Mouse (Mus musculus) CH12F3 (cell line): ENCODE measurements around the gene Kdelr1.

Source experiments
- in situ Hi-C: fragments of 300-500 bp; cut with MboI; formaldehyde crosslinking; loops from 2 replicates; pipeline ENCODE4 v1.14.3; 2020; ENCODE audit warnings: low sequenced_read_pairs

The Kdelr1 gene

DNA sequence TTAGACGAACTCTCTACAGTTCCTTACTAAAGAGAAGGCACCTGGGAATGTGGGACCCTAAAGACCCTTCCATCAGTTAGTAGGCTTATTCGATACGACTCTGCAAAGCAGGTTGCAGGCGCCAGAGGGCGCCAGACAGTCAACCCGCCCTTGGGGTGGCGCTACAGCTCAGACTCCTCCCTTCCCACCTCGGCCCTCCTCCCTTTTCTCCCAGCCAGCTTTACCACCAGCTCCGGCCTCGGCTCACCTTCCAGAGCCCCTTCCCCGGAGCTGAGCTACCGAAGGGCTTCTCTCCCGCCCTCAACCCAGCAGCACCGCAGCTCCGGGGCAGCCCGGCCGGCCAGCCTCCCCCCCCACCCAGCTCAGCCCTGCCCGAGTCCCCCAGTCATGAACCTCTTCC lies at the start of gene Kdelr1:
Gene Kdelr1, plus strand, starts transcription at position 149 of the 400 bp plus-strand sequence.
- in situ Hi-C loops: no loop called here

DNA sequence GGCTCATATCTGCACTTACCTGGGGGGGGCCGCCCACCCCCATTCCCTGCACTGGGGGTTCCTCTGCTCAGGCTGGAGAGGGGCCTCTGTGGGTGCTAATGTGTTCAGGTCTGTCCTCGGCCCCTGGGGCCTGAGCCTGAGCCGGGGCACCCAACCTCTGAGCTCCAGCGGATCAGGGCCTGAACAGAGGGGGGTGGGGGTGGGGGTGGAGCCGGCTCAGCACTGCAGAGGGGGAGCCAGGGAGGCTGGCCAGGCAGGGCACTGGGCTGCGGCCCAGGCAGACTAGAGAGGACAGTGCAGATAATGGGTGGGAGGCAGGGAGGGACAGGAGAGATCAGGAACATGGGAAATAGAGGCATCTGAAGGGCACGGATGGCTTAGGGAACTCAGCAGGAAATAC lies 48.0 kb upstream of the Kdelr1 start, which contains the start of gene Kcnj14:
Gene Kcnj14, minus strand, starts transcription at position 185 of the 400 bp plus-strand sequence.
- in situ Hi-C loops: no loop called here

DNA sequence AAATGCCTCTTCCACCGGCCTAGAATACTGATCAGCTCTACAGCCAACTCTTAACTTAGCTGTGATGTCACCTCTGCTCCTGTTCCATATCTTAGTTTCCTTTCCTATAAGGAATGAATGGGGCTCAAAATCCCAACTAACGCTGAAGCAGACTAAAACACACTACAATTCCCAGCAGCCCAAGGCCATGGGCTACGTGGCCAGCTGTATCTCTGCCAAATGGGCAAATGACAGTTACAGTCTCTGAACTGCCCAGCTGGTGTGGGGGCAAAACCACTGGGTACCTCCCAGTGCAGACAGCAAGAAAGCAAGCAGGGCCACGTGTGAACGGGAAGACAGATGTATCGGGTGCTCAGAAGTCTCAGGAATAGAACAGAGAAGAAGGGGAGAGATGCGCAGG lies 45.9 kb upstream of the Kdelr1 start:
- in situ Hi-C loops: no loop called here

DNA sequence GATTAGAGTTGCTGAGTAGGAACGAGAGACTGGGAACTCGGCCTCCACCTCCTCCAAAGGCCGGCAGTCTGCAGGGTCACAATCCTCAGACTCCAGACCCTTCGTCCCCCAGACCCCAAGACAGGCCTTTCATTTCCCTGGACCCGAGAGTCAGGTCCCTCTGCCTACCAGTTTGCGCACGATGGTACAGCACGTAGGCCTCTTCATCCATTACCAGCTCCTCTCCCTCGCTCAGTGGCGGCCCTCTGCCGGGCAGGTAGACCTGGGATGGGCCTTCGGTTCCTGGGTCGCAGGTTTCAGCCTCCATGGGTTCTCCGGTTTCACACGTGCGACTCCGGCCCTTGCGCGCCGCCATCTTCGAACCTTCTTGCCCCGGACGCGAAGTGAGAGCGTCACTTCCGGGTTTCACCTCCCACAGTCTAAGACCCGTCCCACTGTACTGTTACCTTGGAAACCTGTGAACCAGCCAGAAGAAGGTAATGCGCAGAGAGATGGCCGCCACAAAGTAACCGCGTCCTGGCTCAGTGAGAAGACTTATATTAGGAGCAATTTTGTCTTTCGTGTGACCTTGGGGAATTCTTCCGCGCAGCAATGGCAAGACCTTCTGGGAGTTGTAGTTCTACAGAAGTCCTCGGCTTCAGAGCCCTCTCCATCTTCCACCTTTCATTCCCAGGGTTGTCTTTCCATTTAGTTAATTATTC lies 42.0 kb upstream of the Kdelr1 start, which contains the start of gene Grwd1:
Gene Grwd1, minus strand, starts transcription at position 518 of the 701 bp plus-strand sequence.
- in situ Hi-C loops: no loop called here

DNA sequence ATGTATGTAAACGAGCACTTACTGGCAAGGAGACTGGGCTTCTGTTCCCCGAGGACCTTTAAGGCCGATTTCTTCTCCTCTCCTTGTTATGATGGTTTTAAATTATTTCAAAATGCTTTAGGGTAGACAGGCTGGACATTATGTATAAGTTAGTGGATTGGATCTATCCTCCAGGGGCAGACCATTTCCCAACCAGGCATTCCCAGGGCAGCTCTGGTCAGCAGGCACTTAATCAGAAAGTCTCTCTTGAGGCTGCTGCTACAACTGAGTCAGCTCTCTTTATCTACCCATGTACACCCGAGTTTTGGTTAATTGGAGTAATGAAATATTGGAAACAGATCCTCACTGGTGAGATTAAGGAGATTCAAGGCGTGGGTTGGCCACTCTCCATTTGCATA lies 41.4 kb upstream of the Kdelr1 start:
- in situ Hi-C loops: no loop called here

DNA sequence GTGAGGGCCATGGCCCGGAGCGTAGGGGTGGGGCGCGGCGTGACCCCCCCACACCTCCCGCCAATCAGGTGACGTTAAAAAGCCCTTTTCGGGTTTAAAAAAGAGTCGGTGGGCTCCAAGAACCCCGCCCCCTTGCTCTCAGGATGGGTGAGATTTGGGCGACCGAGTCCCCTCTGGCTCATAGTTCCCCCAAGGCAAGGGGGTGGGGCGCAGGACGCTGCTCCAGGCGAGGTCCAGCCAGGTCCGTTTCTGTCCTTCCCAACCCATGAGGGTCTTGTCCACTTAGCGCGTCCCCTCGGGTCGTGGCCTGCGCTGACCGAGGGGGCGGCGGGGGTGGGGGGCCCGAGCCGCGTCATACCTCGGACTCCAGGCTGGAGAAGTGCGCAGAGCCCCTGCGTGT lies 40.1 kb upstream of the Kdelr1 start:
- in situ Hi-C loops: no loop called here

DNA sequence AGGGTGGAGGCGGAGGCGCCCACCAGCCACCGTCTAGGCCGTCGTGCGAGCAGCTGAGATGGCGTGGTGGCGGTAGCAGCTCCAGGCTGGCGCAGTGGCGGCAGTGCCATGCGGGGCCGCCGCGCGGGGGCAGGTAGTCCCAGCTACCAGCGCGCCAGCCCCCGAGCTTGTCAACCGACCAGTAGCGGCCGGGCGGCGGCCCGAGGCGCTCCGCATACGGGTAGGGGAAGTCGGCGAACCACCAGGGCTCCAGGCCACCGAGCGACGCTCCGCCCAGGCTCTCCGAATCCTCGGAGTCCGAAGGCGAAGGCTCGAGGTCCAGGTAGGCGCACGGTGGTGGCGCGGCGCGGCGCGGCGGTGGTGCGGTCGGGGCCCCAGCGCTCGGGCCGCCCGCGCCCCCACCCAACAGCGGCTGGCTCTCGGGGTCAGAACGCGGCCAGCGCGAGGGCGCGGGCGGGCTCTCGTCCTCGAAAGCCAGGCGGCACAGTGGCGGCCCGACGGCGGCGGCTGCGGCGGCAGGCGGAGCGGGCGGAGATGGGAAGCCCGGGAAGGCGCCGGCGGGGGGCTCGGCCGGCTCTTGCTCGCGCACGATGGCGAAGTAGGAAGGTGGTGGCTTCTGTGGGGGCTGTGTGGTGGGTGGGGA lies 39.3 kb upstream of the Kdelr1 start:
- in situ Hi-C loops: no loop called here

DNA sequence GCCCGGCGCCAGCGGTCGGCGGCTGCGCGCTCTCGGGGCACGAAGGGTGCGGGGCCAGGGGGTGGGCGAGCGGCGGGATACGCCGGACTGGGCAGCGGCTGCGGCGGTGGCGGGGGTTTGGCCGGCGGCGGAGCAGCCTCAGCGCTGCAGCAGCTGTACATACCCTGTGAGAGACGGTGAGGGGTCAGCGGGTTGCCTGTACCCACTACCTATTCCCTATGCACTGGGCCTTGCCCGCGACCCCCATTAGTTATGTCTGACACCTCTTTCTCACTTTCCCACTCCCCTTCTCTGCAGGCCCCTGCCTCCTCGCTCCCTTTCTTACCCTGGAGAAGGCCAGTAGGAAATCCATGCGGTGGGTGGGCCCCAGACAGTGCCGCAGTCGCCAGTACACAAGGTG lies 38.6 kb upstream of the Kdelr1 start:
- in situ Hi-C loops: no loop called here

DNA sequence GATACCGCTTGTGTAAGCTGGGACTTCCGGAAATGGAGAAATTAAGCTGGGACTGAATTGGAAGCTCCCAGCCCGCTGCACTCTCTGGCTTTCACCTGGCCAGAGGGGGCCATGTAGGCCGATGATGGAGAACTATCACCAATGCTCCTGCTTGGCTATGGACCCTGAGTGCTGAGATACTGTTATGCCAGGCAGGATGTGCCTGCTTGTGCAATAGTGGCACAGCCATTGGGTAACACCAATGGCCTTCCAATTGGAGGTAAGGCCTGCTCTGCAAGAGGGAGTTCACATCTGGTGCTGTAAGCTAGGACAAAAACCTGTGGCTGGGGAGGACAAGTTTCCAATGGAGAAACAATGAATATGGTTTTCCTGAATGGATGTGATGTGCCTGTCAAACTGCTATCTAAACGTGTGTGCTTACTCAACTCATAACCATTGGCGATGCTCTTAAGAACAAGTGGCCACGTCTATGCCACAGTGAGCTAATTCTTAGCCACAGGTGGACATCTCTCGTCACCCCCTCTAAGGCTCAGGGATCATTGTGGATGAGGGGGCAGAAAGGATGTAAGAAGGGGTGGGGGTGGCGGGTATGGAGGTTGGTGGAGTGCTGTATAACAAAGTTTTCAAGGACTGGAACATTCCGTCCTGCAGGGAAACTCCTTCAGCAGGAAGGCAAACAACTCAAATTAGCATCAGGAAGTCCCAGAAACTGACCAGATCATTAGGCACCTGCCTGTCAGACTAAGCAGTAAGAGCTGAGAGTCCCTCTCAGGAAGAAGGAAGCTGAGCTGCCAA lies 29.4 kb upstream of the Kdelr1 start:
- in situ Hi-C loops: no loop called here

DNA sequence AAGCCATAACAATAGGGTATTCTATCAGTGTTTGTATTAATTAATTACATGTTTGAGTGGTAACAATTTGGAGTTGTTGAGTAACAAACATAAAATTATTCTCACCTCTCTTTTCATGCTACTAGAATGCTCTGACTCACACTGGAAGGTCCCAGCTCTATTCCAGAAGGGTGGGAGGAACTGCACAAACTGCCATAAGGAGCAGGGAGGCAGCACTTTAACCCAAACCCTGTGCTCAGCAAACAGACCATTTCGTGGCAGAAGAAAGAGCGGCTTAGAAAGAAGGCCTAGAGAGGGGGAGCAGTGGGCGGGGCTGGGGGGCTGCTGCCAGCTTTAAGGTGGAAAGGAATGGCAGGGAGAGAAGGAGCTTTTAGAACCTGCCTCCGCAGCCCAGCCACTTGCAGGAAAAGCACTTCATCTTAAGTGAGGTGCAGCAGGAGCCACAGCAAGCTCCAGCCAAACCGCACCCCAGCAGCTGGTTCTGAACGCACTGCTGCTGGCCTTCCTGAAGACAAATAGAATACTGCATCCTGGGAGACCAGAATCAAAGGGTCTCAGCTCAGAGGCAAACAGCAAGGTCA lies 24.0 kb upstream of the Kdelr1 start:
- in situ Hi-C loops: no loop called here

DNA sequence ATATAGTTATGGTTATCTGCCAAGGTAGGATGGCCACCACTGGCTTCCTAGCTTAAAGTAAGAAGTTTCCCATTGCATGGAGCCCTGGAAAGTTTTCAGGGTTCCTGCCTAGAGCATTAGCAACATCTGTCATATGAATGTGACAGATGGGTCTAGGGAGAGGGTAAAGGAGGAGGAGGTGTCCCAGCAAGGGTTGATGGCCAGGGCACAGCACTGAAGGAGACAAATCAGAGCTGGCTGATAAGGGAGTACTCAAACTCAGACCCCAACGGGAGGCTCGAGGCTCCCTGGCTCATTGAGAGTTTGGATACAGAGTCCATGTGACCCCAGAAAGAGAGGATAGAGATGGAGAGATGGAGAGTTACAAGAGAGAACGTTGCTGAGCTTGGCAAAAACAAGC lies 21.9 kb upstream of the Kdelr1 start:
- in situ Hi-C loops: no loop called here

DNA sequence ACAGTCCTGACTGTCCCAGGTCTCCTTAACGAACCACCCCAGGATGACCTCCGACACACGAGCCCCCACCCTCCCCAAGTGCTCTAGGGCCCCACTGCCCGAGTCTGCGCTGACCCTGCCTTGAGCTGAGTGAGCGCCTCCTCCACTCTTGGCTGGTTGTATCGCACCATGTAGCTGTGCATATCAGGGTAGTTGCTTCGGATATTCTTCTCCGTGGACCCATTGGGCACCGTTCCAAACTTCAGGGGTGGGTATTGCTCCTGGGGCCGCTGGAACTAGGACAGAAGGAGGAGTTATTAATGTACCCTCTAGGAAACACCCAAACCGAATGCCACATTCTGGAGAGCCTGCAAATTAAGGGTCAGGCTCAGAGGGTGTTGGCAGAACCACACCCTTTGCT lies 19.5 kb upstream of the Kdelr1 start:
- in situ Hi-C loops: no loop called here

DNA sequence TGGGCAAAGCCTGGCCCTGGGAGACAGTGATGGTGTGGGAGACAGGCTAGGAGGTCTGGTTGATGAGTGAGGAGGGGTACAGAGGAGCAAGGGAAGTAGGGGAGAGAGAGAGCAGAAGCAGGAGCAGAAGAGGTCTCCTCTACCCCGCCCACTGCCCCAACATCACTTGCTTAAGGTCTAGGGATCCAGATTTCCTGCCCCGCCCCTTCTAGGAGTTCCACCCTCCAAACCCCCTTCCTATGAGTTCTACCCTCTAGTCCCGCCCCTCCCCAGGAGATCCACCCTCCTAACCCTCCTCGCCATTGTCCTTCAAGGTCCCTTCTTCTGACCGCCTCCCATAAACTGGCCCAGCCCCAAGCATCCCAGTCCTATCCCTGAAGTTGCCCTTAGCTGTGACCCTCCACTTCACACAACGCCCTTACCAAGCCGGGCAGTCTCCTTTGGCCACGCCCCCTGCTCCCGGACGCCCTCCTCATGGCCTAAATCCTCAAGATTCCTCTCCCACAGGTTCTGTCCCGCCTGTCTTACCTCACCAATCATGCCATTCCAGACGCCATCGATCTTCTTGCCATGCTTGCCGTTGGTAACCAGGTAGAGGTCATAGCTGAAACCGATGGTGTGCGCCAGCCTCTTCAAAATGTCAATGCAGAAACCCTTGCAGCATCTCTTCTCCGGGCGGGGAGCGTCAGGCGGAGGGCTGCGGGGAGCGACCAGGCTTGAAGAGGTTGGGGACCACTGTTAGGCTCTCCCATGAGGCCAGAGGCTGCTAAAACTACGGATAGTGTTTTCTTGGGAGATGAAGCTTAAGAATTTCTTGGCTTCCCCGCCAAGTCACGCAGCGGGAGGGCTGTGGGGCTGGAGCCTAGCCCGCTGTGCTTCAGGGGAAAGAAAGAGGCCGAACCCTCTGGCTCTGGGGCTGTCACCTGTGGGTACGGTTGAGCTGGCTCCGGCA lies 15.3 kb upstream of the Kdelr1 start:
- in situ Hi-C loops: no loop called here

DNA sequence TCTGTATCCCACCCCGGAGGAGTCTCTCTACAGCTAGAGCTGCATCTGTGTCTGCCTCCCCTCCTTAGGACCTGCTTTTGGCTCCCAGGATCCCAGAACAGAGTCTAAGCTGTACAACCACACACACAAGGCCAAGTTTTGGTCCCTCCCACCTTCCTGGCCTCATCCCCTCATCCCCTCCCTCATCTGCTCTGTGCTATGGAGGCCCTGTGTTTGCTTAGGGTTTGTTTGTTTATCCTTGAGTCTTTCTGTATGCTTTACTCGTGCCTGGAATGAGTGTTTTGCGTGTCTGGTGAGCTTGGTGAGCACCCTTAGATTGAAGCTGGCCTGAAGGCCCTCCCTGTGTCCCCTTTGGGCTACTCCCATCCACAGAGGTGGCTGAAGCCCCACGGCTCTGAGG lies 13.6 kb upstream of the Kdelr1 start:
- in situ Hi-C loops: no loop called here

DNA sequence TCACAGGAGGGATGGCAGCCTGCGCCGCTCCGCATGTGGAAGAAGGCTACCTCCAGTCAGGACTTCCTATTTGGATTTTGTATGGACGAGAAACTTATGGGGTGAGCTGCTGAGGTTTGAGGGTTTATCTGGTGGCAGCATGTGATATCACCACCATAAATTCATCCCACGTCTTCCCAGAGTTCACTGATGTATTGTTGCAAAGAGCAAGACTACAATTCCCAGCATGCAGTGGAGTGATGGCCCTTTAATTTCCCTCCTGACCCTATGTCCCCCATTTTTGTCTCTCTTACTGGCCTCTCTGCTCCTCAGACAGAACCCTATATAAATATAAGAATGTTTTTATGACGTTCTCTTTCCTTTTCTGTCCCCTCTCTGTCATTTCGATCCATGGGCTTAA lies 9.8 kb upstream of the Kdelr1 start:
- in situ Hi-C loops: no loop called here

DNA sequence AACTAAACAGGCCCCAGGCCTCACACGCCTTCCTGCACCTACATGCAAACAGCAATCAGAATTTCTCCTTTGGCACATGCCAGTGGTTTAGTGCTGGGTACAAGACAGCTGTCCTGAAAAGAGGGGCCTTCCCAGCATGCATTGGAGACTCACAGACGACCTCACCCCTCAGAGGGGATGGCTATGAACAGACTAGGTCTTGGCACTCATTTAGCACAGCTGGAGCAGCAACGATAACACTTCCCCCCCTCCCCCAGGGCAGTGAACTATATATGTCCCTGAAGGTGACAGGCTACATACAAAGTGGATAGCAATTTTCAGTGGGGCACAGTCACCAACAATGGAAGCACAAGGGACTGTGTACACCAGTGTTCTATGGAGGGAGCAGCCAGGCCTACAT lies 8.1 kb upstream of the Kdelr1 start:
- in situ Hi-C loops: no loop called here

DNA sequence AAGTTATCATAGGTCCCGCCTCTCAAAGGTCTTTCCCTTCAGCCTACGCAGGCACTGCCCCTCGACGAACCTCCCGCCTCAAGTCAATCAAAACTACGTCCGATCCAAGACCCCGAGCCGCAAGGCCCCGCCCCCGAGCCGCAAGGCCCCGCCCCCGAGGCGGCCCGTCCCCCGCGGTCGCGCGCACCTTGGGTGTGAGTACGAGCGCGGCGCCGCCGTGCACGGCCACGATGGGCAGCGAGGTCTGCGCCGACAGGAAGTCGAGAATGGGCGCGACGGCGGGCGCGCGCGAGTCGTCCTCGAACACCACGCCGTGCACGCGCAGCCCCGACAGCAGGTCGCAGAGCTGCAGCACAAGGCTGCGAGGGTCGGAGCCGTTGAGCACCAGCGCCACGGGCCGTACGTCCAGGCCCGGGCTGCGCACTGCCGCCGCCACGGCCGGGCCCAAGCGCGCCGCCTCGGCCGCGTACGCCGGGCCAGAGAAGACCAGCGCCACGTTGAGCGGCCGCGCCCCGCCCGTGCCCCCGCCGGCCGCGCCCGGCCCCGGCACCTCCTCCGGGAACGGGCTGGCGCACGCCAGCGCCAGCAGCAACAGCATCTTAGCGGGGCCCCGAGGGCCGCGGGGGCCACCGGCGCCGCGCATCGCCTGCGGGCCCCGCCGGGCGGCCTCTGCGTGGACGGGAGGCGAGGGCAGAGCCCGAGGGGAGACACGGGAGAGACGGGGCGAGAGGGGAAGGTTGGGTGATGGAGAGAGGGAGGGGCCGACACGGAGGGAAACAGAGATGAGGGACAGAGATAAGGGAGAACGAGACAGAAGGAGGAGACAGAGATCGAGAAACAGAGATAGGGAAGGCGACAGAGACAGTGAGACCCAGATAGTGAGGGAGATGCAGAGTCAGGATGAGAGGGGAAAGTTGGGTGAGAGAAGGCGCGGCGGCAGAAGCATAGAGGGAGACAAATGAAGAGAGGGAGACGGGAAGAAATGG lies 6.4 kb upstream of the Kdelr1 start:
- in situ Hi-C loops: no loop called here

DNA sequence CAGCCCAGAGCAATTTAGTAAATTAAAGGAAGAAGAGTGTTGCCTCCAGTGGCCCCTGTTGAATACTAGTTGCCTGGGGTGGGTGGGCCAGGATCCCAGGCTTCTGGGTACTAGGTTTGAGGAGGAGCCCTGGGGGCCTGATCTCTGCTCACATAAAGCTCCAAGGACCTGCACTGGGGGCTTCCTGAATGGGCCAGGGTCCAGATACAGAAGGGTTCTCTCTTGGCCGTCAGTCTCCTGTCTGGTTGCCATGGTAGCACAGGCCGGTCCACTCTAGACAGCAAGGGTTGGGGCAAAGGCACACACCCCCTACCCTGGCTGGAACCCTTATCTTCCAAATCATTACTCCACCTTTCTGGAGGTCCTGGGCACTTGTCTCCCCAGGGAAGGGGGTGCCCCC lies 4.7 kb upstream of the Kdelr1 start:
- in situ Hi-C loops: no loop called here

DNA sequence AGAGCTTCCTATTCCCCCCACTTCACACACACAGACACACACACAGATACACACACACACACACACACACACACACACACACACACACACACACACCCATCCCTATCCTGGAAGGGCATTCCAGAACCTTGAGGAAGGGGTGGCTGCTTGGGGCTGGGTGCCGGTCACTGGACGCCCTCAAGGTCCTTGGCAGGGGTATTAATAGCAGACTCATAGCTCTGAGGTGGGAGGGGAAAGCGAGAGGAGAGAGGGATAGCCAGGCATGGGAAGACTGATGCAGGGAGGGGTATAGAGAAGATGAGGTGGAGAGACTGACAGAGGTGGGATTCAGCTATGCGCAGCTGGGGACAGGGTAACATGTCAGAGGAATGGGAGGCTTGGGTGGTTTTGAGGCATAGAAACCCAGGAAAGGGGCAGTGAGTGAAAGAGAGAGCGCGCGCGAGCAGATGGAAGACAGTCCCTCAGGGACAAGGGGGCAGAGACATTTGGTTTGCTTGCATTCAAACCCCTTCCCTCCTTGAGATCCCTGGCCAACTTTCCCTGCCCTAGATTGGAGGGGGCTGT lies 3.4 kb upstream of the Kdelr1 start:
- in situ Hi-C loops: no loop called here
